Mouse (Mus musculus) embryonic facial prominence, embryonic 12.5 days (tissue): ENCODE results near the gene Pcgf2. TPM values are rescaled to one million over a fixed set of nuclear protein-coding genes. Genes with fewer than 3 reads are reported as not detected.

Experiments
- ATAC-seq: fragments of 200-750 bp; cut with Nextera tagmentation; 2 replicates; pipeline ENCODE4 v1.8.0; 2017; ENCODE audit not compliant: insufficient number of reproducible peaks, insufficient read depth, low FRiP score, low TSS enrichment
- H3K27ac ChIP-seq: fragments of 300-500 bp; sonication (generic); 2 replicates; pipeline ENCODE4 v1.5.1; 2016; ENCODE audit warnings: mild to moderate bottlenecking
- H3K27me3 ChIP-seq: fragments of 300-500 bp; sonication (generic); 2 replicates; pipeline ENCODE4 v1.6.1; 2016; ENCODE audit warnings: mild to moderate bottlenecking, moderate library complexity
- H3K36me3 ChIP-seq: fragments of 300-500 bp; sonication (generic); 2 replicates; pipeline ENCODE4 v1.6.1; 2016; ENCODE audit warnings: mild to moderate bottlenecking
- H3K4me1 ChIP-seq: fragments of 300-500 bp; sonication (generic); 2 replicates; pipeline ENCODE4 v1.6.1; 2016
- H3K4me2 ChIP-seq: fragments of 300-500 bp; sonication (generic); replicated peaks from 2 replicates; pipeline ENCODE4 v1.6.1; 2016; ENCODE audit warnings: mild to moderate bottlenecking, moderate library complexity
- H3K4me3 ChIP-seq: fragments of 300-500 bp; sonication (generic); 2 replicates; pipeline ENCODE4 v1.5.1; 2016; ENCODE audit warnings: mild to moderate bottlenecking
- H3K9ac ChIP-seq: fragments of 300-500 bp; sonication (generic); 2 replicates; pipeline ENCODE4 v1.6.1; 2016; ENCODE audit warnings: mild to moderate bottlenecking, moderate library complexity
- H3K9me3 ChIP-seq: fragments of 300-500 bp; sonication (generic); 2 replicates; pipeline ENCODE4 v1.6.1; 2016; ENCODE audit warnings: mild to moderate bottlenecking, moderate library complexity
- WGBS: fragments of 180-500 bp; shearing (Covaris S2); methylation state at CpG from one replicate; pipeline ENCODE4 v1.1.7; 2016; 5-methylcytosine and 5-hydroxymethylcytosine counted together
- polyA plus RNA-seq: library from polyadenylated mRNA; unstranded; fragments of >200 nt; fragmentation: Nextera tagmentation; extraction: Ambion mirVana; gene quantifications from 2 replicates; pipeline ENCODE4 v1.2.1, GENCODE M21; 2016

Pcgf2 gene
- polyA plus RNA-seq, 1 experiment from 2014 or later = 21.6 TPM

DNA sequence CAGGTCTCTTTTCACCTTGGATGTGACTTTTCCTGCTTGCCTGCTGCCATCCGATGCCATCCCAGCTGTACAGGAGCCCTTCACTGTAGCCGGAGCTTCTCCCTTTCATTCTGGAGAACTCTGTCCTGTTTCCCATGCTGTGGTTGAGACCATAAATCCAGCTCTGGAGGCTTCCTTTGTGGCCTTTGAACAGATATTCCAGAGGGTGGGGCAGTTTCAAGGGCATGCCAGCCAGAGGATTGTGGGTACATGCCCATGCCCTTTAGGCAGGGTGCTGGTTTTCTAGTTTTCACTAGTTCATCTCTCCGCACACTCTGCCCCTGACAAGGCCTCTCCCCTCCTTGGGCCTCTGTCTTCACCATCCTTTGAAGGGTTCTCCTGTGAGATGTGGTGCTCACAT is 13.2 kb downstream of the Pcgf2 start:
- 87% methylated on average over 3 of the region's 3 CpGs for WGBS
- H3K36me3 ChIP-seq = peaks cover 45% of the 10 kb centered on the region
- H3K27ac ChIP-seq = no peak overlapping the region
- H3K9me3 ChIP-seq = no peaks in the 10 kb centered on the region
- ATAC-seq = no peak
- no peaks in the 10 kb centered on the region for H3K27me3 ChIP-seq
- H3K4me3 ChIP-seq = no peak overlapping the region
- peaks cover 9% of the 10 kb centered on the region for H3K4me1 ChIP-seq
- H3K4me2 ChIP-seq = no peak overlapping the region
- H3K9ac ChIP-seq = no peak overlapping the region

GRCm38 (mm10) chr11:97686322-97686908 is 13.9 kb downstream of the Pcgf2 start:
- H3K4me3 ChIP-seq = peak overlapping the region; percentile 38; the same call in 1 of the 2 replicates
- H3K4me1 ChIP-seq = peaks cover 9% of the 10 kb centered on the region
- no peaks in the 10 kb centered on the region for H3K9me3 ChIP-seq
- peak overlapping the region; percentile 83 for H3K4me2 ChIP-seq
- no peak overlapping the region for H3K27ac ChIP-seq
- no peak for ATAC-seq
- H3K36me3 ChIP-seq = peaks cover 45% of the 10 kb centered on the region
- H3K27me3 ChIP-seq = no peaks in the 10 kb centered on the region
- H3K9ac ChIP-seq = 0 out of 2 replicates have a peak overlapping the region, but pooled peaks have one; percentile 12
- WGBS = 73% methylated on average over 11 of the region's 11 CpGs

DNA sequence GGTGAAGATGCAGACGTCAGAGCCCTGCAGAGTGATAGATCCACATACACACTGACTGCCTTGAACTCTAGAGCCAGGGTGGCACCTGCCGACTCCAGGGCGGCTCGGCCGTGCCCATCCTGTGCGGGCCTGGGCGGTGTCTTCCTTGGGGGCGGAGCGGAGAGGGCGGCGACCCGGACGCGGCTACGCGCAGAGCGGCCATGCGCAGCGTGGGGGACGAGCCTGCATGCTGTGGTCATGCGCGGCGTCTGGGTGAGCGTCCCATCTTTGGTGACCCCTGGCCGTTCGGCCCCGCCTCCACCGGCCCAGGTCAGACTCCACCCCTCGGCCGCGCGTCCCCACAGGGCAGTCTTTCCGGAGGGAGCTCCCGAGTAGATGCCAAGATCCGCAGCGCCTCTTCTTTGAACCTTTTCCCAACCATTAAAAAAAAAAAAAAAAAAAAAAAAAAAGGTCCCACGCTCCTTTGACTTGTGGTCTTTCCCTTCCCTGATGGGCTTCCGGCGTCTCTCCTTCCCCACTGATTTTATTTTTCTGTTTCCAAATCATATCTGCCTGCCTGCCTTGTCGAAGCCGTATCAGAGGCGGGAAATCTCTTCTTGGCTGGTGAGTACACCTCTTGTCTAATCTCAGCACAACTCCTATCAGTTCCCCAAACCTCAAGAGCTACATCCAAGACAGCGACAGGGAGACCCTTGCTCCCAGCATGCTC is 14.5 kb downstream of the Pcgf2 start, which contains the start of gene Cisd3:
Gene Cisd3 (plus strand): TSS at position 214 of the 709 bp plus-strand sequence.
- Histone ChIP-seq H3K4me3 (peak within 1 kb of the TSS; percentile 38), H3K4me1 (peaks cover 9% of the 10 kb centered on the region), H3K27ac (no peak within 1 kb of the TSS), H3K4me2 (peak within 1 kb of the TSS; percentile 83), H3K27me3 (no peaks in the 10 kb centered on the region), H3K36me3 (peaks cover 44% of the 10 kb centered on the region), H3K9me3 (no peaks in the 10 kb centered on the region), H3K9ac (peak within 1 kb of the TSS; percentile 53; the same call in 1 of the 2 replicates)
- WGBS = under 1% methylated on average over 42 of the region's 43 CpGs
- peak; percentile 64 for ATAC-seq

DNA sequence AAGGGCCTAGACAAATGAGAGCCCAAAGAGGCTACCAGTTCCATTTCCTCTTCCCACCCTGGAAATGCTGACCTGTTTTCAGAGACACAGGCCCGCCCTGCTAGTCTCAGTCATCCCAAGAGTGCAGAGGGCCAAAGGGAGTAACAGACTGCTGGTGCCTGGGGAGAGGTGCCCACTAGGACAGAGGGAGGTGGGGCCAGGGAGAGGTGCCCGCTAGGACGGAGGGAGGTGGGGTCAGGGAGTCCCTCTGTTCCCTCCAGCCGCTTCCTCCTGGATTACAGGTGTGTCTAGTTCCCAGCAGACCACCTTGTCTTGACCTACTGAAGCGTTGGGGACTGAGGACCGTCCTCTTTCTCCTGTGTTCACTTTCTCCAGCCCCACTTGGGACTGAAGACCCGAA is 15.5 kb downstream of the Pcgf2 start:
- 48% methylated on average over 7 of the region's 7 CpGs for WGBS
- Histone ChIP-seq H3K27ac (no peak overlapping the region), H3K9ac (no peak overlapping the region), H3K4me3 (0 out of 2 replicates have a peak overlapping the region, but pooled peaks have one; percentile 38), H3K4me2 (0 out of 2 replicates have a peak overlapping the region, but pooled peaks have one; percentile 83), H3K27me3 (no peaks in the 10 kb centered on the region), H3K4me1 (peaks cover 9% of the 10 kb centered on the region), H3K36me3 (peaks cover 42% of the 10 kb centered on the region), H3K9me3 (no peaks in the 10 kb centered on the region)
- ATAC-seq = no peak

DNA sequence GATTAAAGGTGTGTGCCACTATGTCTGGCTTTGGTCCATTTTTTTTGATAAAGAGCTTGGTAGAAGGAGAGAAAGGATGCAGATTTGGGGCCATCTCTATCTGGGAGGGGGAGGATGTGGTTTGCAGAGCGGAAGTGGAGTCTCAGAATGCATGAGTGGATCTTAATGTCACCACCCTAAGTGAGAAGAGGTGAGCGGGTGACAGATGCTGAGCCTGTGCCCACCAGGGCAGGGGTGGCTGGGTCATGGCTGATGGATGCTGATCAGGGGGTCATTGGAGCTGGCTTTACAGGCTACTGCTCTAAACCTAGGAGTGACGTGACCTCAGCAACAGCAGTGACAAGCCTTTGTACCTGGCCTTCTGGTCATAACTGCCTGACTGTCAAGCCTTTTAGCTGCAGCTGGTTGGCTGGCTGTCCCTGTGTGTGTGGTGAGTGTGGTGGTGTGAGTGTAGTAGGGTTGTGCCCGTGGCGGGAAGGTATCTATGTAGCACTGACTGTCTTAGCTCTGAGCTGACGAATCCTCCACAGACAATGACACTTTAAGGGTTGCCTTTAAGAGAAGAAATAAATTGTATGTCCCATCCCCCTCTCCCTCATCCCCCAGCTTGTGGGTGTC is 16.1 kb downstream of the Pcgf2 start:
- H3K9ac ChIP-seq = no peak overlapping the region
- WGBS = 85% methylated on average over 6 of the region's 6 CpGs
- no peak overlapping the region for H3K4me2 ChIP-seq
- H3K27me3 ChIP-seq = no peaks in the 10 kb centered on the region
- H3K9me3 ChIP-seq = no peaks in the 10 kb centered on the region
- ATAC-seq = no peak
- H3K27ac ChIP-seq = no peak overlapping the region
- H3K36me3 ChIP-seq = peaks cover 43% of the 10 kb centered on the region
- peaks cover 9% of the 10 kb centered on the region for H3K4me1 ChIP-seq
- H3K4me3 ChIP-seq = no peak overlapping the region

DNA sequence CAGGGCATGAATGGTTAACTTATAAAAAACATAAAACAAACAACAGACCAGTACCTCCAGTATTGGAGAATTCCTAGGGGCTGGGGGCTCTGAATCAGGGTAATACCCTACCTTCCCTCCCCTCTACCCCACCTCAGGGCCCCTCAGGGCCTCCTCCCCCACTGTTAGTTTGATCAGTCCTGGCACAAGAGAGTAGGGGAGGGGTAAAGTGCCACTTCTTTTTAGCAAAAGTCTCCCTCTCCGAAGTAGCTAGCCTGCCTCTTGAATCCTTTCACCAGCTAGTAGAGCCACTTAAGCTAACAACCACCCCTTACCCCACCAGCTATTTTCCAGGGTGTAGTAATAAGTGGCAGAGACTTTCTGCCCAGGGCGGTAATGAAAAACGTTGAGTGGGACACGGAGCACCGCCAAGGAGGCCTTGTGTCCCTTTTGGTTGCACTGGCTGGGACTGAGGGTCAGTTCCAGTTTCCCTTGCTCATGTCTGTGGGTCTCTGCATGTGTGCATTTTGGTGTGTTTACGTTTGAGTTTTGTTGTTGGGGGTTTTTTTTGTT is 17.7 kb downstream of the Pcgf2 start:
- 80% methylated on average over 6 of the region's 6 CpGs for WGBS

GRCm38 (mm10) chr11:97680430-97680829 is 19.9 kb downstream of the Pcgf2 start:
- H3K36me3 ChIP-seq = peaks cover 67% of the 10 kb centered on the region
- H3K27ac ChIP-seq = no peak overlapping the region
- no peak overlapping the region for H3K9ac ChIP-seq
- ATAC-seq = no peak
- WGBS = 81% methylated on average over 12 of the region's 12 CpGs
- H3K4me3 ChIP-seq = no peak overlapping the region
- no peak overlapping the region for H3K4me2 ChIP-seq
- H3K4me1 ChIP-seq = peaks cover 13% of the 10 kb centered on the region
- H3K27me3 ChIP-seq = no peaks in the 10 kb centered on the region
- no peaks in the 10 kb centered on the region for H3K9me3 ChIP-seq

More for the DNA sequence above, 17.7 kb downstream of the Pcgf2 start:
- Histone ChIP-seq H3K4me3 (no peak overlapping the region), H3K27me3 (no peaks in the 10 kb centered on the region), H3K9me3 (no peaks in the 10 kb centered on the region), H3K4me1 (peaks cover 12% of the 10 kb centered on the region), H3K36me3 (peaks cover 48% of the 10 kb centered on the region), H3K9ac (no peak overlapping the region), H3K4me2 (no peak overlapping the region), H3K27ac (no peak overlapping the region)
- no peak for ATAC-seq

GRCm38 (mm10) chr11:97678301-97678700 is 22.0 kb downstream of the Pcgf2 start:
- peaks cover 88% of the 10 kb centered on the region for H3K36me3 ChIP-seq
- H3K4me2 ChIP-seq = no peak overlapping the region
- no peak overlapping the region for H3K27ac ChIP-seq
- H3K4me3 ChIP-seq = no peak overlapping the region
- 78% methylated on average over 12 of the region's 15 CpGs for WGBS
- no peak for ATAC-seq
- no peaks in the 10 kb centered on the region for H3K27me3 ChIP-seq
- H3K4me1 ChIP-seq = peaks cover 6% of the 10 kb centered on the region; the same call in 1 of the 2 replicates
- no peak overlapping the region for H3K9ac ChIP-seq
- H3K9me3 ChIP-seq = no peaks in the 10 kb centered on the region

GRCm38 (mm10) chr11:97677842-97678241 is 22.5 kb downstream of the Pcgf2 start:
- H3K4me1 ChIP-seq = peaks cover 6% of the 10 kb centered on the region; the same call in 1 of the 2 replicates
- H3K9me3 ChIP-seq = no peaks in the 10 kb centered on the region
- H3K36me3 ChIP-seq = peaks cover 93% of the 10 kb centered on the region
- H3K27me3 ChIP-seq = no peaks in the 10 kb centered on the region
- 57% methylated on average over 8 of the region's 8 CpGs for WGBS
- ATAC-seq = no peak
- H3K9ac ChIP-seq = no peak overlapping the region
- no peak overlapping the region for H3K27ac ChIP-seq
- H3K4me2 ChIP-seq = no peak overlapping the region
- no peak overlapping the region for H3K4me3 ChIP-seq

- H3K27me3 ChIP-seq = no peaks in the 10 kb centered on the region
- H3K4me1 ChIP-seq = peaks cover 6% of the 10 kb centered on the region; the same call in 1 of the 2 replicates
- H3K4me3 ChIP-seq = no peak overlapping the region
- no peak overlapping the region for H3K9ac ChIP-seq
- H3K4me2 ChIP-seq = no peak overlapping the region
- no peak for ATAC-seq
- 61% methylated on average over 15 of the region's 15 CpGs for WGBS
- no peak overlapping the region for H3K27ac ChIP-seq
- no peaks in the 10 kb centered on the region for H3K9me3 ChIP-seq
- H3K36me3 ChIP-seq = peaks cover 93% of the 10 kb centered on the region
Observed at GRCm38 (mm10) chr11:97677381-97677780, 22.9 kb downstream of the Pcgf2 start.

DNA sequence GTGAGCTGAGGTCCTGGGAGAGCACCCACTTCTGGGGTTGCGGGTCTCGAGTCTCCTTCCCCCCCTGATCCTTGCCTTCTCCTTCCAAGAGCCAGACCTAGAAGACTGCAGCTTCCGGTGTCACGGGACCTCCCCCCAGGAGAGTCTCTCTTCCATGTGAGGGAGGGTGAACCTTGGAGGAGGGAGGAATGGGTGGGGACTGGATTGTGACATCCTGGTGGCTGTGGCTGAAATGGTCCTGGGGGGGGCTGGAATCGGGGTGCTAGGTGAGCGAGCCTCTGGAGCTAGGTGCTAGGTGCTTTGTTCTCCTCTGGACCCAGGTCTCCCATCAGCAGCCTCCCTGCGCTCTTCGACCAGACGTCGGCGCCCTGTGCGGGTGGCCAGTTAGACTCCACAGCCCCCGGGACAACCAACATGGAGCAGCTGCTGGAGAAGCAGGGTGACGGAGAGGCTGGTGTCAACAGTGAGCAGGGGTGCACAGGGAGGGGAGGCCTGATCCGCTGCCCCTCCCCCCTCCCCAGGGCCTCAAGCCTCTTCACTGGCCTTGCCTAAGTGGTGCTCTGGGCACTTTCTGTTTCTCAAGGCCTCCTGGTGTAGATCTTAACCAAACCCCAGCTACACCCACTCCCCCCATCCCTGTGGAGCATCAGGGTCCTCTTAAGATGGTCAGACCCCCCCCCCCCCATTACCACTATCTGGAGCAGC is 24.1 kb downstream of the Pcgf2 start:
- H3K27ac ChIP-seq = no peak overlapping the region
- WGBS = 87% methylated on average over 15 of the region's 15 CpGs

More for the DNA sequence above, 24.1 kb downstream of the Pcgf2 start:
- no peaks in the 10 kb centered on the region for H3K27me3 ChIP-seq
- 0 out of 2 replicates have a peak overlapping the region, but pooled peaks have one; percentile 4 for H3K9ac ChIP-seq
- peaks cover 93% of the 10 kb centered on the region for H3K36me3 ChIP-seq
- ATAC-seq = no peak
- H3K4me3 ChIP-seq = no peak overlapping the region
- no peaks in the 10 kb centered on the region for H3K9me3 ChIP-seq
- peaks cover 6% of the 10 kb centered on the region; the same call in 1 of the 2 replicates for H3K4me1 ChIP-seq
- H3K4me2 ChIP-seq = no peak overlapping the region
